Mouse (Mus musculus) brain, adult 2 months (tissue): ENCODE measurements at regions not wholly inside any gene's neighbourhood (a gene's known extent, or its start where the extent isn't known, plus 50 kb on each side); places are given as distances from the start of the nearest gene placed in this dataset.

ENCODE experiments used
- DNase-seq: peaks from one replicate; pipeline ENCODE4 v3.0.0; 2011; ENCODE audit warnings: low read depth, low spot score

DNA sequence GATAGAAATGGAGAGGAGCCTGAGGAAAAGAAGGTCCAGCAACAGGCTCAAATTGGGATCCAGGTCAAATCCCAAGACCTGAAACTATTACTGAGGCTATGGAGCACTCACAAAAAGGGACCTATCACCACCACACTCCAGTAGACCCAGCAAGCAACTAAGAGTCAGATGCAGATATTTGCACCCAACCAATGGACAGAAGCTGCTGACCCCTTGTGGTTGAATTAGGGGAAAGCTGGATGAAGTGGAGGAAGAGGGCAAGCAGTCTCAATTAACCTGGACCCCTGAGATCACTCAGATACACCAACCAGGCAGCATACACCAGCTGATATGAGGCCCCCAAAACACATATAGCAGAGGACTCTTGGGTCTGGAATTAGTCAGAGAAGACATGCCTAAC, 938.1 kb upstream of the Lrfn5 start:
- peak; percentile 3 for DNase-seq
